Mouse (Mus musculus) erythroblast, embryonic 14.5 days (primary cell): ENCODE results near the gene 5330417H12Rik.

ENCODE experiments used
- GATA1 ChIP-seq: IDR thresholded peaks from 2 replicates; pipeline ENCODE4 v1.6.1; 2012; ENCODE audit warnings: low read length, inconsistent platforms, mixed read lengths
- TAL1 ChIP-seq: IDR thresholded peaks from 3 replicates; pipeline ENCODE4 v1.6.1; 2012; ENCODE audit warnings: low read length, inconsistent platforms, mixed read lengths

- no peak for TF ChIP-seq TAL1
- TF ChIP-seq GATA1, result no peak
Measured at GRCm38 (mm10) chr7:107595426-107595825, 29.5 kb downstream of the 5330417H12Rik start.
